Mouse (Mus musculus): Measurements from ENCODE around the gene Eif3b. TPM values are rescaled to one million over a fixed set of nuclear protein-coding genes. Genes with fewer than 3 reads are reported as not detected.
"Not testable (repeated sequence)": the region's sequence is repeated elsewhere in the genome, so short reads cannot be mapped to it uniquely, and the experiment has no call there.

Gene Eif3b
- polyA plus RNA-seq, 2 experiments: 119 to 145 TPM

DNA sequence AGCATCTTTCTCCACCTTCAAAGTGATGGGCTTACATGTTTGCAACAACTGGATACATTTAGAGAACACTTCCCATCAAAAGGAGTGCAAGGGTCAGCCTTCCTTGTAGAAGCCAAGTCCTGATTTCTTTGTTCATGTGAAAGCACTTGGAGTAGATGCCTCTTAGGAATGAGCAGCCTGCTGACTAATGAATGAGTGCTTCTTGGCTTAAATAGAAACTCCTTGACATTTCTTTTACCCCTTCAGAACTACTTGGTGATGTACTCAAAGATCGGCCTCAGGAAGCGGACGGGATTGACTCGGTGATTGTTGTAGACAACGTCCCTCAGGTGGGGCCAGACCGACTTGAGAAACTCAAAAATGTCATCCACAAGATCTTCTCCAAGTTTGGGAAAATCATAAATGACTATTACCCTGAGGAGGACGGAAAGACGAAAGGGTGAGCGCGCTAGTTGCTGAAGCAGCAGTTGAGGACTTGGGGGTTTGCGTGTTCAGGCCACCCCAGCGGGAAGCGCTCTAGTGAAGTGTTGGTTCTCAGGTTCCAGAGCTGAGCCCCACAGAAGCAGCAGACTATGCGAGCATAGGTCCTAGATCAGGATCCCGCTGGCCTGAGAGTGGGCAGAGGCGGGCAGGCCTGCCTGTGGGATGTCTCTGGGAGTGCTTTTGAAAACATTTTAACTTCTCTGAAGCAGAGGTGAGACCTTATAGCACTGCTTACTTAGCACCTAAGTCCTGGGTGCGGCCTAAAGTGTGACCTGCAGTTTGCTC is 6.1 kb downstream of the Eif3b start:
- no peak overlapping the region for H3K4me3 ChIP-seq (replicated peaks; ENCODE audit: low read length)
- H3K27me3 ChIP-seq (ENCODE audit: control insufficient read depth, insufficient read depth, low read length): no peaks in the 10 kb centered on the region
- H3K9me3 ChIP-seq (ENCODE audit: control insufficient read depth, low read length): no peaks in the 10 kb centered on the region
- no peak overlapping the region for H3K4me2 ChIP-seq (replicated peaks; ENCODE audit: low read depth, low read length, severe bottlenecking)
- H3K9ac ChIP-seq (ENCODE audit: low read depth, low read length, severe bottlenecking): no peak overlapping the region
- WGBS: 95% methylated on average over 17 of the region's 17 CpGs
- no peak overlapping the region for H3K27ac ChIP-seq (replicated peaks; ENCODE audit: low read depth, low read length)
- DNase-seq (ENCODE audit: low spot score) (no peak), ATAC-seq (ENCODE audit: low FRiP score, low read depth) (no peak)
- no peak for TF ChIP-seq POLR2A (IDR thresholded peaks at IDR 0.05; ENCODE audit: borderline replicate concordance, extremely low read depth, insufficient read depth, insufficient read length)
- peaks cover 12% of the 10 kb centered on the region; the same call in 1 of the 2 replicates for H3K4me1 ChIP-seq (ENCODE audit: control insufficient read depth, insufficient read depth, low read length)
- H3K36me3 ChIP-seq (ENCODE audit: control insufficient read depth, insufficient read depth, low read length): peaks cover 54% of the 10 kb centered on the region

DNA sequence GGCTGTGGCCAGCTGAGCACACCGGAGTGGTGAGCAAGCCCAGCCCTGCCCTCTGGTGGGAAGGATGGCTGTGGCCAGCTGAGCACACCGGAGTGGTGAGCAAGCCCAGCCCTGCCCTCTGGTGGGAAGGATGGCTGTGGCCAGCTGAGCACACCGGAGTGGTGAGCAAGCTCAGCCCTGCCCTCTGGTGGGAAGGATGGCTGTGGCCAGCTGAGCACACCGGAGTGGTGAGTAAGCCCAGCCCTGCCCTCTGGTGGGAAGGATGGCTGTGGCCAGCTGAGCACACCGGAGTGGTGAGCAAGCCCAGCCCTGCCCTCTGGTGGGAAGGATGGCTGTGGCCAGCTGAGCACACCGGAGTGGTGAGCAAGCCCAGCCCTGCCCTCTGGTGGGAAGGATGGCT is 20.0 kb downstream of the Eif3b start:
- not testable (repeated sequence) for H3K27ac ChIP-seq (replicated peaks; ENCODE audit: low read depth, low read length); H3K9me3 ChIP-seq (ENCODE audit: control insufficient read depth, low read length); H3K4me1 ChIP-seq (ENCODE audit: control insufficient read depth, insufficient read depth, low read length); H3K4me3 ChIP-seq (replicated peaks; ENCODE audit: low read length); H3K9ac ChIP-seq (ENCODE audit: low read depth, low read length, severe bottlenecking); H3K27me3 ChIP-seq (ENCODE audit: control insufficient read depth, insufficient read depth, low read length); ATAC-seq (ENCODE audit: low FRiP score, low read depth); H3K4me2 ChIP-seq (replicated peaks; ENCODE audit: low read depth, low read length, severe bottlenecking); DNase-seq (ENCODE audit: low spot score)
- peaks cover 90% of the 10 kb centered on the region for H3K36me3 ChIP-seq (ENCODE audit: control insufficient read depth, insufficient read depth, low read length)
- WGBS: no CpG with 5 or more reads among the region's 6 CpGs

- Histone ChIP-seq H3K9me3 (ENCODE audit: control insufficient read depth, low read length) (no peaks in the 10 kb centered on the region), H3K4me2 (replicated peaks; ENCODE audit: low read depth, low read length, severe bottlenecking) (no peak overlapping the region), H3K9ac (ENCODE audit: low read depth, low read length, severe bottlenecking) (no peak overlapping the region), H3K27me3 (ENCODE audit: control insufficient read depth, insufficient read depth, low read length) (no peaks in the 10 kb centered on the region), H3K27ac (replicated peaks; ENCODE audit: low read depth, low read length) (no peak overlapping the region), H3K4me3 (replicated peaks; ENCODE audit: low read length) (no peak overlapping the region), H3K4me1 (ENCODE audit: control insufficient read depth, insufficient read depth, low read length) (no peaks in the 10 kb centered on the region), H3K36me3 (ENCODE audit: control insufficient read depth, insufficient read depth, low read length) (peaks cover 85% of the 10 kb centered on the region)
- 83% methylated on average over 3 of the region's 3 CpGs for WGBS
- ATAC-seq (ENCODE audit: low FRiP score, low read depth) (no peak), DNase-seq (ENCODE audit: low spot score) (no peak)
- TF ChIP-seq POLR2A (IDR thresholded peaks at IDR 0.05; ENCODE audit: borderline replicate concordance, extremely low read depth, insufficient read depth, insufficient read length): no peak
Measured at GRCm38 (mm10) chr5:140441406-140441805, 22.3 kb downstream of the Eif3b start.

DNA sequence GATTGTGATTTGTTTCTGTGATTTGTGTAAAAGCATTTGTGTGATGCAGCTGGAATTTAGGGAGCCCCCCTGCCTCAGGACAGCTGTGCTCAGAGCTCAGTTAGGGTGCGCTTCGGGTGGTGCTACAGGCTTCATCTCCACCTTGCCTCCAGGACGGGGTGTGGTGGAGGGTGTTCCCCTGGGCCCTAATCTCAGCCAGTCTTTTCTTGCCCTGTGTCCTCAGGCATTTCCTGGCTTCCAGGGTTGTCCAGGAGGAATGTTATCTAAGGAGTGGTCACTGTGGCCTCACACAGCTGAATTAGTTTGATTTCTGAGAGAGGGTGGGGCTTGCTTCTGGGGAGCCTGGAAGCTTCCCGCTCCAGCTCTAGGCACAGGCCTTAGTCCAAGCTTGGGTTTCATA is 24.9 kb downstream of the Eif3b start:
- Histone ChIP-seq H3K4me2 (replicated peaks; ENCODE audit: low read depth, low read length, severe bottlenecking) (no peak overlapping the region), H3K9me3 (ENCODE audit: control insufficient read depth, low read length) (no peaks in the 10 kb centered on the region), H3K9ac (ENCODE audit: low read depth, low read length, severe bottlenecking) (no peak overlapping the region), H3K27me3 (ENCODE audit: control insufficient read depth, insufficient read depth, low read length) (no peaks in the 10 kb centered on the region), H3K27ac (replicated peaks; ENCODE audit: low read depth, low read length) (no peak overlapping the region), H3K4me1 (ENCODE audit: control insufficient read depth, insufficient read depth, low read length) (no peaks in the 10 kb centered on the region), H3K36me3 (ENCODE audit: control insufficient read depth, insufficient read depth, low read length) (peaks cover 64% of the 10 kb centered on the region), H3K4me3 (replicated peaks; ENCODE audit: low read length) (no peak overlapping the region)
- DNase-seq (ENCODE audit: low spot score): no peak
- no peak for TF ChIP-seq POLR2A (IDR thresholded peaks at IDR 0.05; ENCODE audit: borderline replicate concordance, extremely low read depth, insufficient read depth, insufficient read length)
- WGBS: 88% methylated on average over 4 of the region's 4 CpGs
- ATAC-seq (ENCODE audit: low FRiP score, low read depth): no peak

GRCm38 (mm10) chr5:140445345-140445744 is 26.2 kb downstream of the Eif3b start, which contains the start of gene Gm4869:
Gm4869 (plus strand) TSS chr5:140445645.
- H3K9ac ChIP-seq (ENCODE audit: low read depth, low read length, severe bottlenecking): no peak within 1 kb of the TSS
- no peak within 1 kb of the TSS for H3K4me3 ChIP-seq (replicated peaks; ENCODE audit: low read length)
- H3K4me2 ChIP-seq (replicated peaks; ENCODE audit: low read depth, low read length, severe bottlenecking): no peak within 1 kb of the TSS
- no peaks in the 10 kb centered on the region for H3K9me3 ChIP-seq (ENCODE audit: control insufficient read depth, low read length)
- H3K4me1 ChIP-seq (ENCODE audit: control insufficient read depth, insufficient read depth, low read length): no peaks in the 10 kb centered on the region
- H3K27me3 ChIP-seq (ENCODE audit: control insufficient read depth, insufficient read depth, low read length): no peaks in the 10 kb centered on the region
- no peak for DNase-seq (ENCODE audit: low spot score)
- no peak for TF ChIP-seq POLR2A (IDR thresholded peaks at IDR 0.05; ENCODE audit: borderline replicate concordance, extremely low read depth, insufficient read depth, insufficient read length)
- no peak for ATAC-seq (ENCODE audit: low FRiP score, low read depth)
- no peak within 1 kb of the TSS for H3K27ac ChIP-seq (replicated peaks; ENCODE audit: low read depth, low read length)
- WGBS: 81% methylated on average over 5 of the region's 5 CpGs
- H3K36me3 ChIP-seq (ENCODE audit: control insufficient read depth, insufficient read depth, low read length): peaks cover 54% of the 10 kb centered on the region
